Mouse (Mus musculus): ENCODE data around the gene Duox2.
"Not testable (repeated sequence)": the region's sequence is repeated elsewhere in the genome, so short reads cannot be mapped to it uniquely, and the experiment has no call there.

Duox2 gene

GRCm38 (mm10) chr2:122298096-122298499 lies at the start of gene Duox2:
TSS of gene Duox2 (minus strand) at chr2:122298449.
- DNase-seq: no peak

- DNase-seq: no peak
These were observed 49.0 kb upstream of the Duox2 start for GRCm38 (mm10) chr2:122347257-122347656.

GRCm38 (mm10) chr2:122346164-122346563 lies 47.9 kb upstream of the Duox2 start:
- not testable (repeated sequence) for DNase-seq

- no peak for DNase-seq
These were observed 47.1 kb upstream of the Duox2 start for GRCm38 (mm10) chr2:122345106-122345893.

GRCm38 (mm10) chr2:122337291-122337690 lies 39.0 kb upstream of the Duox2 start:
- DNase-seq: no peak

- no peak for DNase-seq
These were observed 35.9 kb upstream of the Duox2 start for GRCm38 (mm10) chr2:122334170-122334569.

GRCm38 (mm10) chr2:122332222-122332621 lies 34.0 kb upstream of the Duox2 start:
- no peak for DNase-seq

- DNase-seq: not testable (repeated sequence)
These were observed 32.1 kb upstream of the Duox2 start for GRCm38 (mm10) chr2:122330317-122330716.

- DNase-seq: no peak
These were observed 29.7 kb upstream of the Duox2 start for GRCm38 (mm10) chr2:122327986-122328385.

- DNase-seq: no peak
These were observed 27.1 kb upstream of the Duox2 start for GRCm38 (mm10) chr2:122325361-122325760.

GRCm38 (mm10) chr2:122324586-122324985 lies 26.3 kb upstream of the Duox2 start:
- no peak for DNase-seq

GRCm38 (mm10) chr2:122323960-122324359 lies 25.7 kb upstream of the Duox2 start:
- no peak for DNase-seq

- DNase-seq: no peak
These were observed 19.1 kb upstream of the Duox2 start for GRCm38 (mm10) chr2:122317384-122317783.

- no peak for DNase-seq
These were observed 17.1 kb upstream of the Duox2 start, which contains the start of gene Duox1 for GRCm38 (mm10) chr2:122315372-122315771. TSS of gene Duox1 (plus strand) at chr2:122315672.

- DNase-seq: no peak
These were observed 15.3 kb upstream of the Duox2 start, which contains the start of gene Duoxa1 for GRCm38 (mm10) chr2:122313536-122313935. TSS of gene Duoxa1 (minus strand) at chr2:122313730.

- peak; percentile 77 for DNase-seq
These were observed 14.6 kb upstream of the Duox2 start for GRCm38 (mm10) chr2:122312722-122313417.

- DNase-seq: no peak
These were observed 13.3 kb upstream of the Duox2 start for GRCm38 (mm10) chr2:122311561-122311960.

GRCm38 (mm10) chr2:122309647-122310046 lies 11.4 kb upstream of the Duox2 start:
- no peak for DNase-seq

- no peak for DNase-seq
These were observed 7.9 kb upstream of the Duox2 start for GRCm38 (mm10) chr2:122306184-122306583.

GRCm38 (mm10) chr2:122305097-122305892 lies 7.0 kb upstream of the Duox2 start:
- DNase-seq: no peak

GRCm38 (mm10) chr2:122304544-122304943 lies 6.3 kb upstream of the Duox2 start:
- no peak for DNase-seq

GRCm38 (mm10) chr2:122302574-122303241 lies 4.5 kb upstream of the Duox2 start:
- peak; percentile 65 for DNase-seq

Measured in right cerebral cortex, postnatal 14 days (tissue).